Mouse (Mus musculus): ENCODE data around the gene Ptch2.

Gene Ptch2

DNA sequence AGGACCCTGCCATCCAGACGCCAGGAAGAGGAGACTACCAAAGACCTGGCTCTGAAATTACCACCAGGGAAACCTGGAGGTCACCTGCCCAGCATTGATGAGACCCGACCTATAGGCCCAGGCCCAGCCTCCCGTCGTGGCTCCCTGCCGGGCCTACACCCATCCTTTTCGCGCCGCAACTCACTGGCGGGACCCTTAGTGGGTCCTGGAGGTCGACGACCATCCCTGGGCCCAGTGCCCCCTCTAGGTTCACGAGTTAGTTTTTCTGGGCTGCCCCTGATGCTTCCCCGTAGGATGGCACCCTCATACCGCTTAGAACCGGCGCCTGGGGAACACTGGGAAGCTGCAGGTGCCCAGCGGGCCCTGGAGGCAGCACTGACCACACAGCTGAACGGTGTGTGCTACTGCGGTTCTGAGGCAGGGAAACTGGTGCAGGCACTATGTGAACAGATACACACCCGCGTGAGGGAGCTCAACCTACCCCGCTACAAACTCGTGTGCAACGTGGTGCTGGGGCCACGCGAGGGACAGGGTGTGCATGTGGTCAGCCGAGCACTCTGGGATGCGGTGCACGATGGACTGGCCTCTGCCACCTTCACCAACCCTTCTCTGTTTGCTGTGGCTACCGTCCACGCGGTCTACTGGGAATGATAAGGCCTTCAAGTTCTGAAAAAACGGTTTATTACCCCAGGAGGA is 32.3 kb downstream of the Ptch2 start:
- no peak for DNase-seq (ENCODE audit: low spot score)

DNA sequence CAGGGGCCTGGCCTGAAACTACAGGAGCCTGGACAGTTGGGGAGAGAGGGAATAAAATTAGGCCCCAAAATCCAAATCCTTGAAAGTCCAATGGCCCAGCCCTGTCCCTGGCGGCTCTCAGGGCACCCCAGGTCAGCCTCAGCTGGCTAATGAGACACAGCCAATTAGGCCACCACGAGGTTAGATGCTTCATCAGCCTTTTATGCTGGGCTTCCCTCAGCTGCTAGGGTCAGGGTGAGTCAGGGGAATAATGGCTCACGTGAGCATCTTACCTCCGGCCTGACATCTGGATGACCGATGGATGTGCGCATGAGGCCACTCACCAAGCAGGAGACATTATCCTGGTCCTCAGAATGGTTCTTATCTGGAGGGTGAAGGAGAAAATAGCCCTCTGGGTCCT is 34.9 kb downstream of the Ptch2 start:
- no peak for DNase-seq (ENCODE audit: low spot score)

DNA sequence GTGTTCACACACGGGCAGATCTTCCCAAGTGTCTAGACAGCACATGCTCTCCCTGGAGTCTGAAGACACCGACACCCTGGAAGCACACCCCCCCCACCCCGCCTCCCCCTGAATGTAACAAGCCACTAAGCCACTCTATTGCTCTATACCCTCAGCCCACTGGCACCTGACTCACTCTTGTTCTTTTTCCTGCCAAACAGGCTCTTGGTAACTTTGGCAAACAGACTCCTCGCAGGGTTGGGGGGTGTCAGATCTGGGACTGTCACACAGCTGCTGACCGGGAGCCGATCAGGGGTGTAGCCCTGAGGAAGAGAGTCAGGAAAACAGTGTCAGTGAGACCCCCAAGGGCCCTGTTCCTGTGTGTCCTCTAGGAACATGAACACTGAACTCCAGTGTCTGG is 35.3 kb downstream of the Ptch2 start:
- no peak for DNase-seq (ENCODE audit: low spot score)

DNA sequence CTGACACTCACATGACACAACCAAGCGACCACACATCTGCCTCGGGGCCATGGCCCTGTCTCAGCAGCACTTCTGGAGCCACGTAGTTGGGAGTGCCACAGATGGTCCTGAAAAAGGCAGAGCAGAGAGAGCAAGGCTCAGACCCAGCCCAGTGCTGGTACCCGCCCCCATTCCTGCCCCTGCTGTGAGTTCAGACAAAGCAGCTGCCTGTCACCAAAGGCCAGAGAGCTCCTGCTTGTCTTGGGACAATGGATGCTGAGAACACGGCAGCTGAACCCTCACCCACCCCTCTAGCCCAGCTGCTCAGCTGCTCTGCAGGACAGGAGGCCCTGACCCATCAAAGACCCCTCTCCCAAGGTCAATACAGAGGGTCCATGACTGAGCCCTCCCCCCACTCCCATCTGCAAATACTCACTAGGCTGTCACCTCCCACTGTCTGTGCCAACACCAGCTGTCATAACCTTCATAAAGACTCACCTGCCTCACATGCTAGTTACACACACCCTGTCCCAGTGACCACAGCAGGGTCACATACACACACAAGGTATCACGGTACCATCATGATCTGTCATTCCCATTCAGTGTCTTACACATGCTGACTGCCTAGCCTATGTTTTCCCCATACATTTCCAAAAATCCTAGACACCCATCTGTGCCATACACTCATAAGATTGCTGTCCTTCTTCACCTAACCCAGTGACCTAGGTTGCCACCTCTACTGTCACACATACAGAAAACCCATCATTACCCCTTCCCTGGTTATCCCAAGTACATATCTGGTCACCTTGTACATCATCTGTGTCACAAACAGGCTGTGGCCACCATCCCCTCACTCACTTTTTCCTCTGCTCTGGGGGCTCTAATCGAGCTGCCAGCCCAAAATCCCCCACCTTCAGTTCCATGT is 36.3 kb downstream of the Ptch2 start:
- no peak for DNase-seq (ENCODE audit: low spot score)

DNA sequence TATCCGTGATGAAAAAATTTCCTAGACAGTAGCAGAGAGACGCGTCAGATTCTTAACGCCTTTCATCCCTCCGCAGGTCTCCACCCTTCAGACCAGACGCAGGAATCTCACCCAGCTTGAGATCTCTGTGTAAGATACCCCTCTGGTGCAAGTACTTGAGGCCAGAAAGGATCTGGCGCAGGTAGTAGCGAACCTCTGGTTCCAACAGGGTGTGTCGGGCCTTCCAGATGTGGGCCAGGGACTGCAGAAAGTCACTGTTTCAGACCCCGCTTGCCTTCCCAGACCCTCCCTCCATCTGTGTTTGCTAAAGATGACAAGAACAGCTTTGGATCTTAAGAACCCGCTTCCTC is 36.9 kb downstream of the Ptch2 start:
- no peak for DNase-seq (ENCODE audit: low spot score)

DNA sequence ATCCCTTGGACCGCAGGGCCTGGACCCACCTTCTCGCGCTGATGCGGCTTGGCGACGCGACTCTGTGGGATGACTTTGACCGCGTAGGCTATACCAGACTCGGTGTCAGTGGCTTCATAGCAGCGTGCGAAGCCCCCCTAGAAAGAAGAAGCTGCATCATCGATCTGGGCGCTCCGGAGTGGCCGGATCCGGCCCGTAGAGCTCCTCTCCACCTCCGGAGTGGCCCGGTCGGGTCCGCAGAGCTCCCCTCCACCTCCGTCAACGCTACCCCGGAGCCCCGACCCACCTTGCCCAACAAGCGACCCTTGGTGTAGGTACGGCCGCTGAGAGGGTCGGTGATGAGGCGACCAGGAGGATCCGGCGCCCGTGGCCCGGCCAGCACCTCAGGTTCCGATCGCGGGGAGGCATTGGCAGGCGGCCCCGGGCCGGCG is 37.5 kb downstream of the Ptch2 start:
- DNase-seq (ENCODE audit: low spot score): no peak

DNA sequence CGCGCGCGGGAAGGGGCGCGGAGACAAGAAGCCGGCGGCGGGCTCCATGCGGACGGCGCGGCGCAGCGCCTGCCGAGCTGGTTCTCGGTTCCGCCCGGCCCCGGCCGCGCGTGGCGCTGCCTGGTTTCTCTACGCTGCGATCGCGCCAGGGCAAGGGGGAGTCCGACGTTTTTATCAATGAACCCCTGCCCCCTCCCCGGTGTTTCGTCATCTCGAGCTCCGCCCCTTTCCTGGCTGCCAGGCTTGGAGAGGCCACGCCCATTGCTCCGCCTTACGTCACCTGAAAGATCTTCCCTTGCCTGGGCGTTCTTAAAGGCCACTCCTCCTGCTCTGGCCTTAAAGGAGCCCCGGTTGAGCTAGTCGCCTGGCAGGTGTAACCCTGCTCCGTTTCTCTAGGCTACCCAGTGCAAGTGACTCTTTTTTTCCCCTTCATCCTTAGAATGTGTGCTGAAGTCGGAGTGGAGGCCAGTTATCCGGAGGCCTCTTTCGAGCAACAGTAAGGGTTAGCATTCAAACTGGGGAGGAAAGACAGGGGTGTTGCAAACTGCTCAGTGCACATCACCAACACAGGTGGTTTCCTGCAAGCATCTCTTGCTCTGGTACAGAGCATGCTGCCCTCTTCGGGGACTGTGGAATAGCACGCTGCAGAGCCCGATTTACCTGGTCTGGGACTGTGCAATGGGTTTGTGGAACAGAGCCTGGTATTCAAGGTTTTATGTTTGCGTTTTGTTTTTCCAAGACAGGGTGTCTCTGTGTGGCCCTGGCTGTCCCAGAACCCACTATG is 38.1 kb downstream of the Ptch2 start, which contains the start of gene Plk3:
Plk3 (minus strand) TSS at position 147 of the 784 bp plus-strand sequence.
- peak; percentile 96 for DNase-seq (ENCODE audit: low spot score)

DNA sequence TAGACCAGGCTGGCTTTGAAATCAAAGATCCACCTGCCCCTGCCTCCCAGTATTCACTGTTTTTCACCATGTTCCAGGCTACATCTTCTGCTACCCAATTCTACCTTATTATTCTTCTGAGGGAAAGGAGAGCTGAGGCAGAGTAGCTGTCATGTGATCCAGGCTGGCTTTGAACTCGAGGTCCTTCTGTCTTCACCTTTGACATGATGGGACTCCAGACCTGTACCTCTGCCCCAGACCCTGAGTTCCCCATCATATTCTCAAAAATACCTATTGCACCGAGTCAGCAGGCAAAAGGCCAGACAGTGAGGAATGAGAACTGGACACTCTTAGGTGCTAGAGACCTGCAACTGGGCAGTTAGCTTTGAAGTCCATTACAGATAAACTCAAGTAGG is 38.7 kb downstream of the Ptch2 start:
- no peak for DNase-seq (ENCODE audit: low spot score)

DNA sequence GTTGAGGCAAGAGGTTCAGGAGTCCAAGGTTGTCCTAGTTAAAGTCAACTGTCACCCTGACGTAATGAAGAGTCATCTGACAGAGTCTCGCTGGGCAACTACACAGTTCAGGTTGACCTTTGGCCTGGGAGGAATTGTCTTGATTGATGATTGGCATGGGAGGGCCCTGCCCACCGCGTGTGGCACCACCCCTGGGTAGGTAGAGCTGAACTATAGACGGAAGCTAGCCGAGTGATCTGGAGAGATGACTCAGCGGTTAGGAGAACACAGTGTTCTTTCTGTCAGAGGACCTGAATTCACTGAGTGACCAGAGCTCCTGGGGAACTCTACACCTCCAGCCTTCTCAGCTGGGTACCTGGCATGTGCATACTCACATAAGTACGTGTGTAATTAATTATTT is 40.2 kb downstream of the Ptch2 start:
- no peak for DNase-seq (ENCODE audit: low spot score)

DNA sequence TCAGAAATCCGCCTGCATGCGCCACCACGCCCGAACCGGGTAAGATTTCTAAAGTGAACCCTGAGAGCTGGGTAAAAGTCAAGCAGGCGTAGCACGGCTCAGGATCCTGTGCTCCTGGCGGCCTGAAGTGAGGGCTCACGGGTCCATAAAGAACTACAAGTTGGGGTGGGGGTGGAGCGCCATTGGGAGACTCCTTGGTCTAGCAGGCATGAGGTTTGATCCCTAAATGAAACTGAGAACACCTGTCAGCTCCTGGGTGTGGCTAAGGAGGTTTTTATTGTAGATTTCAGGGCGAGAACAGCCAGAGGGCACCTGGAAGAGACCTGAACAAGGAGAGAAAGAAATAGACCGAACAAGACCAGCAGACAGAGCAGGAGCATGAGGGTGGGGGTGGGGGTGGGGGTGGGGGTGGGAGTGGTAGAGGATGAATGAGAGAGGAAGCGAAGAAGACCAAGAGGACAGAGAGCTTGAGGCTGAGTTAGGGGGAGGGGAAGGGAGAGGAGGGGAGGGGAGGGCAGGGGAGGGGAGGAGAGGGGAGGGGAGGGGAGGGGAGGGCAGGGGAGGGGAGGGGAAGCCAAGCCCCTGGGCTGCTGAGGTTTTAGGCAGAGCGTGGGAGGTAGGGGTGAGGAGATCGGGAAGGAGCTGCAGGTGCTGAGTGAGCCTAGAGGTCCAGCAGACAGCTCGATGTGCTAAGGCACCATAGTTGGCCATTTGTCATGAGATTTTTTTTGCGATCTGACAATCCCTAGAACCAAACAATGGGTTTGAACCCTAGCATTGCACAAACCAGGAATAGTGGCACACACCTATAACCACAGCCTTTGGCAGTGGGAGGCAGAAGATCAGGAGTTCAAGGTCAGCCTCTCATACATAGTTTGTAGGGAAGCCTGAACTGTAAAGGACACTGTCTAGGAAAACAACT is 42.7 kb downstream of the Ptch2 start:
- no peak for DNase-seq (ENCODE audit: low spot score)

DNA sequence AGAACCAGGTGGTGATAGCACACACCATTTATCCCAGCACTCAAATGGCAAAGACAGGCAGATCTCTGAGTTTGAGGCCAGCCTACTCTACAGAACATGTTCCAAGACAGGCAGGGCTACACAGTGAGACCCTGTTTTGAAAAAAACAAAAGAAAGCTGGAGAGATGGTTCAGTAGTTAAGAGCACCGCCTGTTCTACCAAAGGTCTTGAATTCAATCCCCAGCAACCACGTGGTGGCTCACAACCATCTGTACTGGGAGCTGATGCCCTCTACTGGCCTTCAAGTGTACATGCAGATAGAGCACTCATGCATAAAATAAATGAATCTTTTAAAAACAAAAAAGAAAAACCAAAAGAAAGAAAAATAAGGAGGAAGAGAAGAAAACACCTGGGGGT is 43.3 kb downstream of the Ptch2 start:
- no peak for DNase-seq (ENCODE audit: low spot score)

DNA sequence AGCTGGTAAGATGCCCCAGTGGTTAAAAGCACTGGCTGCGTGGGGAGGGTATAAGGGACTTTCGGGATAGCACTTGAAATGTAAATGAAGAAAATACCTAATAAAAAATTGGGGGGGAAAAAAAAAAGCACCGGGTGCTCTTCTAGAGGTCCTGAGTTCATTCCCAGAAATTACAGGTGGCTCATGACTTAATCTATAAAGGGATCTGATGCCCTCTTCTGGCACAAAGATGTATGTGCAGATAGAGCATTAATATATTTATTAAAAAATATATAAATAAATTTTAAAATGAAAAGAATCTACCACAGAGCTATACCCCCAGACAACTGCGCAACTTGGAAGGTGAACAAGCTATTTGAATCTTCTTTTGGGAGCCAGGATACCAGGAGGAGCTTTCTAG is 44.7 kb downstream of the Ptch2 start:
- DNase-seq (ENCODE audit: low spot score): no peak

DNA sequence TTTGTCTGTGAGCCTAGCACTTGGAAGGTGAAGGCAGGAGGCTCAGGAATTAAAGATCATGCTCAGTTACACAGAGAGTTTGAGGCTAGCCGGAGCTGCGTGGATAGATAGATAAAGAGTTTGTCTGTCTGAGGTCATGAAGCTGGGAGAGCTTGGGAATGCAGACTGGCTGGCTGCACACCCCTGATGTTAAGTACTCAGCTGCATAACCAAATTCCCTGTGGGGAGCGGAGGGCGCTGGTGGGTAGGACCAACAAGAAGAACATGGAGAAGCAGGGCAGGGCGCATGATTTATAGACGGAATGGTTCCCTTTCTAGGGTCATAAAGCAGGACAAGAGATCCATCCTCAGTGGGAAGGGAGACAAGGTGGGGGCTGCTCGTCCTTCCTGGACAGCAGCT is 47.1 kb downstream of the Ptch2 start:
- no peak for DNase-seq (ENCODE audit: low spot score)

DNA sequence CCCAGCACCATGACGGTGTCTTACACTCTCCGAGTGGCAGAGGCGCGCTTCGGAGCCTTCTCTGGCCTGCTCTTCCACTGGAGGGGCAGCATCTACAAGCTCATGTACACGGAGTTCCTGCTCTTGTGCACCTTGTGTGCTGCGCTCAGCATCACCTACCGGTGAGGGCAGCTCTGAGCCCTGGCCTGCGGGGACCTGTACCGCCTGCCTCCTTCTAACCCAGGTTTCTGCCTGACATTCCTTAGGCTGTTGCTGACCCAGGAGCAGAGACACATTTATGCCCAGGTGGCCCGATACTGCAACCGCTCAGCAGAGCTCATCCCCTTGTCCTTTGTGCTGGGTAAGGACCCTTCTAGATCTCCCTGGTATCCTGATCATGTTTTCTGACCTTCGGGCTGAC is 49.4 kb downstream of the Ptch2 start:
- DNase-seq (ENCODE audit: low spot score): no peak

DNA sequence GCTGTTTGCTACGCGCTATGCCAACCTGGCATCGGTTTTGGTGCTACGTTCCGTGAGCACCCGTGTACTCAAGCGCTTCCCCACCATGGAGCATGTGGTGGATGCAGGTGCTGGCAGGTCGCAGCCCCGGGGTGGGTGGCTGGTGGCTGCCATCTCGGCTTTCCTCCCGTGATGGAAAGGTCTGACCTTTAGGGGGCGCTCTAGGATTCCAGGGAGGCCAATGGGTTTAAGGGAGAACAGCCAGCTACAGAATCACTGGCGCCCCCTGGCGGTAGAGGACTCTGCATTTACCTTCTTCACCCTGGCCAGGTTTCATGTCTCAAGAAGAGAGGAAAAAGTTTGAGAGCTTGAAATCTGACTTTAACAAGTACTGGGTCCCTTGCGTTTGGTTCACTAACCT is 50.3 kb downstream of the Ptch2 start:
- DNase-seq (ENCODE audit: low spot score): peak; percentile 90

DNA sequence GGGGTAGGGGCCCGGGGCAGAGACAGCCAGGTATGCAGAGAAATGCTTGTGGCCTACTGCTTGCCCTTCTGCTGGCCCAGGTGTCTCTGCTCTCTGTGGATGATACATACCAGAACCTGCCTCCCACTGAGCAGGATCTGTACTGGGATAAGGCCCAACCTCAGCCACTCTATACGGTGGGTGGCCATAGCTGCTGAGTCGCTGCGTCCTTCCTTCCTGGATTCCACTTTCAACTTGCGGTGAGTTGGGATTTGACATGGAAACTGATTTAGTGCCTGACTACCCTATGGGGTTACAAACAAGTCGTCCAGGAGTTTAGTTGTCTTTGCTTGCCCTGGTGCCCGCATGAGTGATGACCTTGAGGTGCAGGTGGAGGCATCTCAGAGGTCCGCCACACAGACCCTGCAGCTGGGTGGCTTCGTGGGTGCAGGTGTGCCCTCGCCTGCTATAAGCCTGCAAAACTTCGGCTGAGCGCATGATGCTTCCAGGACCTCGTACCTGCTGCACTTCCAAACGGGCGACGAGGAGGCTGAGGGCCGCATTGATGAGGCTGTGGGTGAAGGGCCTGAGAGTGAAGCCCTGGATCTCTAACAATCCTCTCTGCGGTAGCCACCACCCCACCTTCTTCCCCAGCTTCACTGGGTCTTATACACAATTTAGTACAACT is 52.3 kb downstream of the Ptch2 start:
- no peak for DNase-seq (ENCODE audit: low spot score)

DNA sequence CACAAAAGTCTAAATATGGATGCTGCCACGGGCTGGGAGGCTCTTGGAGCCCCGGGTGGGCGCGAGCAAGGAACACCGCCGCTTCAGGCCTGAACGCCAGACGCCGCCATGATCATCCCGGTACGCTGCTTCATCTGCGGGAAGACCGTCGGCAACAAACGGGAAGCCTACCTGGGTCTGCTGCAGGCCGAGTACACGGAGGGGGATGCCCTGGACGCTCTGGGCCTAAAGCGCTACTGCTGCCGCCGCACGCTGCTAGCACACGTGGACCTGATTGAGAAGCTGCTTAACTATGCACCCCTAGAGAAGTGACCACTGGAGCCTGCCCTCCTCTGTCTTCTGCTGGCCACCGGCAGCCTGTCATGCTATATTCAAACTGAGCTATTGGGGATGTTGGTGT is 52.9 kb downstream of the Ptch2 start:
- no peak for DNase-seq (ENCODE audit: low spot score)

DNA sequence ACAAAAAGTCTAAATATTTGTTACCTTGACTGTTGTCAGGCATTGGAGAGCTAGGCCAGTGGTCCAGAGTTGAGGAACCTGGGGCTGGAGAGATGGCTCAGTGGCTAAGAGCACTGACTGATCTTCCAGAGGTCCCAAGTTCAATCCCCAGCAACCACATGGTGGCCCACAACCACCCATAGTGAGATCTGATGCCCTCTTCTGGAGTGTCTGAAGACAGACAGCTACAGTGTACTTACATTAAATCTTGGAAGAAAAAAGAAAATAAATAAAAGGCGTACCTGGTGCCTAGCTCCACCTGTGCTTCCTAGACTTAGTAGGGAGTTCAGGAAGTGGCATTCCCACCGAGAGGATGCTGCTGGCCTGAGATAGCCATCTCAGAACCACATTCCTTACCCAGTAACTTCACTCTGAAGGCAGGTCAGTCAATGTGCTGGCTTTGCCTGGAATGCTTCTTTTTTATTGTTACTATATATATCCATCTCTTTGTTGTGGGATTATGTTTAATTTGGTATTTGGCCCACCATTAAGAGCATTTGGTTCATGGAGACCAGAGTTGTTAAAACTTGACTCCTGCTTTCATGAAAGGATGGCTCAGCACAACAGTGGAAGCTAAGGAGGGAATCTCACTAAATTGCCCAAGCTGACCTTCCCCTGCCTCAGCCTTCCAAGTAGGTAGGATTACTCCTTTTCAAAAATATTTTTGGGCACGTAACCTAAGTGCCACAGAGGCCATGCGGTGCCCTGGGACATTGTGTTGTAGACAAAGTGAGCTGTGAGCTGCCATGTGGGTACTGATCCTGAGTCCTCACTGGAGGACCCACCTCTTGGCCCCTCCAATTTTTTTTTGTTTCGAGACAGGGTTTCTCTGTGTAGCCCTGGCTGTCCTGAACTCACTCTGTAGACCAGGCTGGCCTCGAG is 53.7 kb downstream of the Ptch2 start:
- no peak for DNase-seq (ENCODE audit: low spot score)

DNA sequence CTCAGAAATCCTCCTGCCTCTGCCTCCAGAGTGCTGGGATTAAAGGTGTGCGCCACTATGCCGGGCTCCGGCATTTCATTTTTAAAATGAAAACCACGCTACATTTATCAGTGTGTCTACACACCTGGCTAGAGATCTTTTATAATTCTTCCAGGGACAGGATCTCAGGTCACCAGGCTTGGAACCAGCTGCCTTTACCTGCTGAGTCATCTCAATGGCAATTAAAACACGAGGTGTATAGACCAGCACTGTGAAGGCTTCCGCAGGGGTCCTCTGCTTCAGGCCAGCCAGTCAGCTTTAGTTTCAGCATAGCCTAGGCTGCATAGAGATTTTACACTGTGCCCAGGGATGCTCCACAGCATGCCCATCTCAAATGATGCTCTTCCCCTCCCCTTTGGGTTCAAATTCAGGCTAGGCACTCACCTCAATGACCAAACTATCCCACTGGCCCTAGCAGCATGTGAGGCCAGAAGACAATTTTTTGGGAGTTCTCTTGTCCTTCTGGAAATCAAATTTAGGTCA is 54.4 kb downstream of the Ptch2 start:
- no peak for DNase-seq (ENCODE audit: low spot score)

DNA sequence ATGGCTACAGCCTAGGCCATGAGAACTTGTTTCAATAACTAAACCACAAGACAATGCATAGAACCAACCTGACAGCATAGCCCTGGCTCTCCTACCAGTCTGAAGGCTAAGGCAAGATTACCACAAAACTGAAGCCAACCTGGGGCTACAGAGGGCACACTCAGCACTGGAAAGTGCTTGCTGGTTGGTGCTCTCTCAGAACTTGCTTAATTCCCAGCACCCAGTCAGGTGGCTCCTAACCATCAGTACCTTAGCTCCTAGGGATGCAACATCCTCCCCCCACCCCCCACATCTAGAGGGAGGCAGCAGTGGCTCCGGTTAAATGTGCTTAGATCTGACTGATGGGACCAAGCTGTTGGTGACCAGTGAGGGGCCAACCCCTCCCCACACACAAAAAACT is 55.5 kb downstream of the Ptch2 start:
- no peak for DNase-seq (ENCODE audit: low spot score)

Data from ovary, postnatal 14 days (tissue).